ENCODE assay signal across 14 mouse cellular contexts in genomic region chr6:55241479-55241878, GRCm38 (mm10). TPM values are rescaled to one million over a fixed set of nuclear protein-coding genes. Genes with fewer than 3 reads are reported as not detected.
DNase-seq lines count a peak whose midpoint lies in the region; ATAC-seq and TF ChIP-seq lines count a peak whose summit lies in the region.
"Had no signal": no experiment of that assay in that cellular context is flagged by ENCODE, and none has a peak within 500 bp of the region (broad histone marks: within the 10 kb centered on the region; RNA-seq: fewer than 3 reads in every experiment).

No protein-coding gene starts in this region.

- no peak overlapping the region for H3K4me3 ChIP-seq in limb, embryonic 14.5 days (replicated peaks; ENCODE audit: low read length)
- H3K4me3 ChIP-seq in limb, embryonic 10.5 days: no peak overlapping the region
- H3K4me3 ChIP-seq in heart, embryonic 15.5 days: no peak overlapping the region
- H3K4me3 ChIP-seq: hindbrain, embryonic 15.5 days; kidney, embryonic 15.5 days; myocyte had no signal

- peaks cover 4% of the 10 kb centered on the region; the same call in 1 of the 2 replicates for H3K4me1 ChIP-seq in limb, embryonic 14.5 days (ENCODE audit: control insufficient read depth, insufficient read depth, low read length)
- H3K4me1 ChIP-seq in limb, embryonic 10.5 days: no peaks in the 10 kb centered on the region
- peaks cover 23% of the 10 kb centered on the region for H3K4me1 ChIP-seq in heart, embryonic 15.5 days (replicated peaks)
- H3K4me1 ChIP-seq: hindbrain, embryonic 15.5 days; kidney, embryonic 15.5 days had no signal

- WGBS in limb, embryonic 14.5 days: 52% methylated on average over 5 of the region's 5 CpGs
- WGBS in limb, embryonic 10.5 days: 85% methylated on average over 5 of the region's 5 CpGs
- WGBS in heart, embryonic 15.5 days: 27% methylated on average over 5 of the region's 5 CpGs

- DNase-seq in cerebellum, postnatal 25 days: peak; percentile 33 to 38
- no peak for DNase-seq in cerebellum, adult 9-10 months
- no peak for DNase-seq in limb, embryonic 14.5 days (ENCODE audit: low spot score)
- DNase-seq in limb, embryonic 10.5 days (ENCODE audit: low spot score): no peak
- DNase-seq in right cerebral cortex, adult 2 months (ENCODE audit: low spot score in 2 of 2): peak; percentile 34 to 42
- no peak for DNase-seq in kidney, postnatal 4 days
- DNase-seq in urinary bladder, postnatal 25 days (ENCODE audit: low spot score): no peak
- DNase-seq: gastrocnemius, postnatal 10 days; liver, postnatal 0 days; thymus, postnatal 4 days had no signal

- peaks cover 20% of the 10 kb centered on the region for H3K36me3 ChIP-seq in limb, embryonic 14.5 days (ENCODE audit: control insufficient read depth, insufficient read depth, low read length)
- H3K36me3 ChIP-seq in limb, embryonic 10.5 days: 0 out of 2 replicates have a peak, but pooled peaks cover 15% of the 10 kb centered on the region
- H3K36me3 ChIP-seq in heart, embryonic 15.5 days: no peaks in the 10 kb centered on the region
- H3K36me3 ChIP-seq: hindbrain, embryonic 15.5 days had no signal

- no peak overlapping the region for H3K9ac ChIP-seq in limb, embryonic 14.5 days (ENCODE audit: low read depth, low read length, severe bottlenecking)
- H3K9ac ChIP-seq in heart, embryonic 15.5 days: peak overlapping the region; percentile 37
- H3K9ac ChIP-seq: hindbrain, embryonic 15.5 days; kidney, embryonic 15.5 days; liver, postnatal 0 days had no signal

- no peak for TF ChIP-seq POLR2A in limb, embryonic 14.5 days (IDR thresholded peaks at IDR 0.05; ENCODE audit: borderline replicate concordance, extremely low read depth, insufficient read depth, insufficient read length)

- no peak overlapping the region for H3K4me2 ChIP-seq in limb, embryonic 14.5 days (replicated peaks; ENCODE audit: low read depth, low read length, severe bottlenecking)
- peak overlapping the region; percentile 53 for H3K4me2 ChIP-seq in heart, embryonic 15.5 days
- H3K4me2 ChIP-seq: hindbrain, embryonic 15.5 days; kidney, embryonic 15.5 days had no signal

- no peaks in the 10 kb centered on the region for H3K9me3 ChIP-seq in limb, embryonic 14.5 days (ENCODE audit: control insufficient read depth, low read length)
- H3K9me3 ChIP-seq in limb, embryonic 10.5 days (replicated peaks): no peaks in the 10 kb centered on the region
- H3K9me3 ChIP-seq in heart, embryonic 15.5 days (replicated peaks): no peaks in the 10 kb centered on the region
- H3K9me3 ChIP-seq: hindbrain, embryonic 15.5 days; kidney, embryonic 15.5 days had no signal

- no peak; the same call in 1 of the 2 replicates for ATAC-seq in limb, embryonic 14.5 days (ENCODE audit: low FRiP score, low read depth)
- ATAC-seq in heart, embryonic 15.5 days (replicated peaks; ENCODE audit: insufficient number of reproducible peaks, insufficient read depth, low FRiP score, low read depth): peak; percentile 50; the same call in 1 of the 2 replicates
- ATAC-seq: liver, postnatal 0 days had no signal

- H3K27ac ChIP-seq in limb, embryonic 14.5 days (replicated peaks; ENCODE audit: low read depth, low read length): peak overlapping the region; percentile 58
- no peak overlapping the region for H3K27ac ChIP-seq in limb, embryonic 10.5 days
- H3K27ac ChIP-seq in heart, embryonic 15.5 days: peak overlapping the region; percentile 88
- H3K27ac ChIP-seq: hindbrain, embryonic 15.5 days; kidney, embryonic 15.5 days had no signal

- H3K27me3 ChIP-seq in limb, embryonic 14.5 days (ENCODE audit: control insufficient read depth, insufficient read depth, low read length): no peaks in the 10 kb centered on the region
- no peaks in the 10 kb centered on the region for H3K27me3 ChIP-seq in limb, embryonic 10.5 days (ENCODE audit: low read depth, poor library complexity, severe bottlenecking)
- H3K27me3 ChIP-seq in heart, embryonic 15.5 days: 0 out of 2 replicates have a peak, but pooled peaks cover 2% of the 10 kb centered on the region
- H3K27me3 ChIP-seq: hindbrain, embryonic 15.5 days; kidney, embryonic 15.5 days had no signal

RNA-seq across cellular contexts. Expression of gene Mindy4, which starts 38.3 kb away (rescaled TPM):
- 14.9 and 17.9 TPM in 2 replicates for polyA plus RNA-seq in limb, embryonic 14.5 days (2012; rRNA removed)
- polyA plus RNA-seq in limb, embryonic 14.5 days (2014; fragmentation: Nextera tagmentation; extraction: Ambion mirVana): 13.2 and 18.9 TPM in 2 replicates
- 15.5 and 16.2 TPM in 2 replicates for polyA plus RNA-seq in limb, embryonic 10.5 days (2016; fragmentation: Nextera tagmentation; extraction: Ambion mirVana)
- polyA plus RNA-seq in heart, embryonic 15.5 days (2015; fragmentation: Nextera tagmentation; extraction: Ambion mirVana): 6.2 and 7.7 TPM in 2 replicates

Comparison
In these comparisons a context has a peak if more than half of its experiments do, and no peak if none do; other contexts are left out.
1. DNase-seq: peak in cerebellum, postnatal 25 days (2 of 2) and right cerebral cortex, adult 2 months (2 of 2); none in cerebellum, adult 9-10 months (single experiment), limb, embryonic 14.5 days (single experiment), limb, embryonic 10.5 days (single experiment), kidney, postnatal 4 days (0 of 2) and urinary bladder, postnatal 25 days (single experiment).